Mouse (Mus musculus): ENCODE results near the gene Arap1. TPM values are rescaled to one million over a fixed set of nuclear protein-coding genes. Genes with fewer than 3 reads are reported as not detected.

Arap1 gene
- total RNA-seq (2014; rRNA removed): 14.3 and 15.8 TPM in 2 replicates
- 8.0 and 10.5 TPM in 2 replicates for polyA plus RNA-seq (2015; fragmentation: Nextera tagmentation; extraction: Ambion mirVana)

GRCm38 (mm10) chr7:101347767-101348270, at the start of gene Arap1:
TSS of gene Arap1 (plus strand) at chr7:101348067.
- no peak for TF ChIP-seq CTCF (IDR thresholded peaks at IDR 0.05; ENCODE audit: low read depth)
- no peaks in the 10 kb centered on the region for H3K9me3 ChIP-seq (ENCODE audit: low read length)
- H3K27ac ChIP-seq (ENCODE audit: low read depth, low read length): no peak within 1 kb of the TSS
- no peaks in the 10 kb centered on the region for H3K36me3 ChIP-seq (ENCODE audit: insufficient read depth)
- DNase-seq (peak; percentile 62), ATAC-seq (peak; percentile 60)
- H3K4me1 ChIP-seq (ENCODE audit: insufficient read depth): no peaks in the 10 kb centered on the region; the same call in 1 of the 2 replicates
- H3K4me3 ChIP-seq (ENCODE audit: low read depth, low read length): peak within 1 kb of the TSS; percentile 52
- no peaks in the 10 kb centered on the region for H3K27me3 ChIP-seq (ENCODE audit: insufficient read depth, low read length)
- peak within 1 kb of the TSS; percentile 97 for H3K4me2 ChIP-seq (ENCODE audit: low read depth)
- H3K9ac ChIP-seq: peak within 1 kb of the TSS; percentile 43
- WGBS: under 1% methylated on average over 34 of the region's 35 CpGs

GRCm38 (mm10) chr7:101298375-101298774, 49.5 kb upstream of the Arap1 start:
- Histone ChIP-seq H3K4me3 (ENCODE audit: low read depth, low read length) (no peak overlapping the region), H3K9me3 (ENCODE audit: low read length) (no peaks in the 10 kb centered on the region), H3K4me2 (ENCODE audit: low read depth) (no peak overlapping the region), H3K27me3 (ENCODE audit: insufficient read depth, low read length) (no peaks in the 10 kb centered on the region), H3K27ac (ENCODE audit: low read depth, low read length) (no peak overlapping the region), H3K9ac (no peak overlapping the region), H3K36me3 (ENCODE audit: insufficient read depth) (no peaks in the 10 kb centered on the region), H3K4me1 (ENCODE audit: insufficient read depth) (peaks cover 9% of the 10 kb centered on the region; the same call in 1 of the 2 replicates)
- DNase-seq (no peak), ATAC-seq (no peak)
- TF ChIP-seq CTCF (IDR thresholded peaks at IDR 0.05; ENCODE audit: low read depth): no peak
- WGBS: 91% methylated on average over 3 of the region's 3 CpGs

- ATAC-seq: no peak
- TF ChIP-seq CTCF (IDR thresholded peaks at IDR 0.05; ENCODE audit: low read depth): no peak
- H3K36me3 ChIP-seq (ENCODE audit: insufficient read depth): no peaks in the 10 kb centered on the region
- peak overlapping the region; percentile 68 for H3K4me3 ChIP-seq (ENCODE audit: low read depth, low read length)
- 1% methylated on average over 30 of the region's 30 CpGs for WGBS
- peak overlapping the region; percentile 91 for H3K4me2 ChIP-seq (ENCODE audit: low read depth)
- peak overlapping the region; percentile 56 for H3K9ac ChIP-seq
- no peak for DNase-seq
- no peaks in the 10 kb centered on the region for H3K27me3 ChIP-seq (ENCODE audit: insufficient read depth, low read length)
- H3K27ac ChIP-seq (ENCODE audit: low read depth, low read length): peak overlapping the region; percentile 72
- peaks cover 5% of the 10 kb centered on the region; the same call in 1 of the 2 replicates for H3K4me1 ChIP-seq (ENCODE audit: insufficient read depth)
- H3K9me3 ChIP-seq (ENCODE audit: low read length): no peaks in the 10 kb centered on the region
Observed at GRCm38 (mm10) chr7:101301361-101301880, 46.4 kb upstream of the Arap1 start.

GRCm38 (mm10) chr7:101301881-101302456, 45.9 kb upstream of the Arap1 start, which contains the start of gene Atg16l2:
TSS of gene Atg16l2 (minus strand) at chr7:101302251.
- Histone ChIP-seq H3K9ac (peak within 1 kb of the TSS; percentile 56), H3K4me3 (ENCODE audit: low read depth, low read length) (peak within 1 kb of the TSS; percentile 68), H3K36me3 (ENCODE audit: insufficient read depth) (no peaks in the 10 kb centered on the region), H3K9me3 (ENCODE audit: low read length) (no peaks in the 10 kb centered on the region), H3K4me2 (ENCODE audit: low read depth) (peak within 1 kb of the TSS; percentile 91), H3K4me1 (ENCODE audit: insufficient read depth) (peaks cover 3% of the 10 kb centered on the region; the same call in 1 of the 2 replicates), H3K27me3 (ENCODE audit: insufficient read depth, low read length) (no peaks in the 10 kb centered on the region), H3K27ac (ENCODE audit: low read depth, low read length) (peak within 1 kb of the TSS; percentile 72)
- DNase-seq (peak; percentile 93), ATAC-seq (peak; percentile 94)
- TF ChIP-seq CTCF (IDR thresholded peaks at IDR 0.05; ENCODE audit: low read depth): peak; percentile 70
- WGBS: 3% methylated on average over 39 of the region's 39 CpGs

GRCm38 (mm10) chr7:101302691-101303090, 45.2 kb upstream of the Arap1 start:
- Histone ChIP-seq H3K4me3 (ENCODE audit: low read depth, low read length) (peak overlapping the region; percentile 68), H3K9me3 (ENCODE audit: low read length) (no peaks in the 10 kb centered on the region), H3K27me3 (ENCODE audit: insufficient read depth, low read length) (no peaks in the 10 kb centered on the region), H3K9ac (no peak overlapping the region), H3K4me2 (ENCODE audit: low read depth) (peak overlapping the region; percentile 91), H3K27ac (ENCODE audit: low read depth, low read length) (0 out of 2 replicates have a peak overlapping the region, but pooled peaks have one; percentile 72), H3K36me3 (ENCODE audit: insufficient read depth) (no peaks in the 10 kb centered on the region), H3K4me1 (ENCODE audit: insufficient read depth) (no peaks in the 10 kb centered on the region)
- TF ChIP-seq CTCF (IDR thresholded peaks at IDR 0.05; ENCODE audit: low read depth): no peak
- DNase-seq: no peak
- 22% methylated on average over 7 of the region's 7 CpGs for WGBS
- no peak for ATAC-seq

GRCm38 (mm10) chr7:101306841-101307240, 41.0 kb upstream of the Arap1 start:
- H3K4me2 ChIP-seq (ENCODE audit: low read depth): no peak overlapping the region
- ATAC-seq (no peak), DNase-seq (no peak)
- H3K4me3 ChIP-seq (ENCODE audit: low read depth, low read length): no peak overlapping the region
- TF ChIP-seq CTCF (IDR thresholded peaks at IDR 0.05; ENCODE audit: low read depth): no peak
- 51% methylated on average over 2 of the region's 2 CpGs for WGBS
- no peaks in the 10 kb centered on the region for H3K4me1 ChIP-seq (ENCODE audit: insufficient read depth)
- no peaks in the 10 kb centered on the region for H3K9me3 ChIP-seq (ENCODE audit: low read length)
- no peaks in the 10 kb centered on the region for H3K36me3 ChIP-seq (ENCODE audit: insufficient read depth)
- no peaks in the 10 kb centered on the region for H3K27me3 ChIP-seq (ENCODE audit: insufficient read depth, low read length)
- H3K27ac ChIP-seq (ENCODE audit: low read depth, low read length): no peak overlapping the region
- H3K9ac ChIP-seq: no peak overlapping the region

- Histone ChIP-seq H3K36me3 (ENCODE audit: insufficient read depth) (no peaks in the 10 kb centered on the region), H3K4me2 (ENCODE audit: low read depth) (peak overlapping the region; percentile 55), H3K9me3 (ENCODE audit: low read length) (no peaks in the 10 kb centered on the region), H3K4me3 (ENCODE audit: low read depth, low read length) (peak overlapping the region; percentile 48), H3K27ac (ENCODE audit: low read depth, low read length) (peak overlapping the region; percentile 82), H3K27me3 (ENCODE audit: insufficient read depth, low read length) (no peaks in the 10 kb centered on the region), H3K9ac (peak overlapping the region; percentile 58), H3K4me1 (ENCODE audit: insufficient read depth) (no peaks in the 10 kb centered on the region)
- TF ChIP-seq CTCF (IDR thresholded peaks at IDR 0.05; ENCODE audit: low read depth): no peak
- no peak for DNase-seq
- no peak for ATAC-seq
- WGBS: 32% methylated on average over 5 of the region's 5 CpGs
Observed at GRCm38 (mm10) chr7:101309985-101310326, 37.9 kb upstream of the Arap1 start.
